Mouse (Mus musculus): ENCODE measurements around the gene Camta1.

Camta1 gene

GRCm38 (mm10) chr4:151604481-151604880, 257.2 kb downstream of the Camta1 start:
- no peak for DNase-seq (ENCODE audit: low read depth, low spot score)

GRCm38 (mm10) chr4:151603586-151603985, 258.1 kb downstream of the Camta1 start:
- no peak for DNase-seq (ENCODE audit: low read depth, low spot score)

- DNase-seq (ENCODE audit: low read depth, low spot score), result no peak
Measured at GRCm38 (mm10) chr4:151595116-151595515, 266.6 kb downstream of the Camta1 start.

GRCm38 (mm10) chr4:151593042-151593441, 268.6 kb downstream of the Camta1 start:
- no peak for DNase-seq (ENCODE audit: low read depth, low spot score)

- DNase-seq (ENCODE audit: low read depth, low spot score), result no peak
Measured at GRCm38 (mm10) chr4:151586074-151586473, 275.6 kb downstream of the Camta1 start.

GRCm38 (mm10) chr4:151577961-151578360, 283.7 kb downstream of the Camta1 start:
- DNase-seq (ENCODE audit: low read depth, low spot score), result no peak

- peak; percentile 20 for DNase-seq (ENCODE audit: low read depth, low spot score)
Measured at GRCm38 (mm10) chr4:151576291-151577108, 285.2 kb downstream of the Camta1 start.

- no peak for DNase-seq (ENCODE audit: low read depth, low spot score)
Measured at GRCm38 (mm10) chr4:151572716-151573115, 289.0 kb downstream of the Camta1 start.

- no peak for DNase-seq (ENCODE audit: low read depth, low spot score)
Measured at GRCm38 (mm10) chr4:151569586-151569985, 292.1 kb downstream of the Camta1 start.

GRCm38 (mm10) chr4:151568887-151569286, 292.8 kb downstream of the Camta1 start:
- no peak for DNase-seq (ENCODE audit: low read depth, low spot score)

- DNase-seq (ENCODE audit: low read depth, low spot score), result no peak
Measured at GRCm38 (mm10) chr4:151567105-151567504, 294.6 kb downstream of the Camta1 start.

- DNase-seq (ENCODE audit: low read depth, low spot score), result no peak
Measured at GRCm38 (mm10) chr4:151555505-151555904, 306.2 kb downstream of the Camta1 start.

GRCm38 (mm10) chr4:151549523-151549922, 312.2 kb downstream of the Camta1 start:
- DNase-seq (ENCODE audit: low read depth, low spot score), result no peak

GRCm38 (mm10) chr4:151545452-151545851, 316.2 kb downstream of the Camta1 start:
- DNase-seq (ENCODE audit: low read depth, low spot score), result no peak

GRCm38 (mm10) chr4:151544191-151544590, 317.5 kb downstream of the Camta1 start:
- DNase-seq (ENCODE audit: low read depth, low spot score), result no peak

- no peak for DNase-seq (ENCODE audit: low read depth, low spot score)
Measured at GRCm38 (mm10) chr4:151540546-151540945, 321.1 kb downstream of the Camta1 start.

- DNase-seq (ENCODE audit: low read depth, low spot score), result no peak
Measured at GRCm38 (mm10) chr4:151539881-151540280, 321.8 kb downstream of the Camta1 start.

- DNase-seq (ENCODE audit: low read depth, low spot score), result no peak
Measured at GRCm38 (mm10) chr4:151539167-151539525, 322.5 kb downstream of the Camta1 start.

- no peak for DNase-seq (ENCODE audit: low read depth, low spot score)
Measured at GRCm38 (mm10) chr4:151538446-151539166, 323.1 kb downstream of the Camta1 start.

GRCm38 (mm10) chr4:151535916-151536450, 325.7 kb downstream of the Camta1 start:
- DNase-seq (ENCODE audit: low read depth, low spot score), result no peak

GRCm38 (mm10) chr4:151533451-151533850, 328.2 kb downstream of the Camta1 start:
- DNase-seq (ENCODE audit: low read depth, low spot score), result no peak

GRCm38 (mm10) chr4:151528436-151528835, 333.2 kb downstream of the Camta1 start:
- no peak for DNase-seq (ENCODE audit: low read depth, low spot score)

- DNase-seq (ENCODE audit: low read depth, low spot score), result no peak
Measured at GRCm38 (mm10) chr4:151527763-151528162, 333.9 kb downstream of the Camta1 start.

All from brain, embryonic 18.5 days (tissue).